Mouse (Mus musculus): ENCODE data around the gene Rpl18. TPM values are rescaled to one million over a fixed set of nuclear protein-coding genes. Genes with fewer than 3 reads are reported as not detected.

Rpl18 gene
- polyA plus RNA-seq, 1 experiment from 2014 or later = 1,034 TPM

GRCm38 (mm10) chr7:45716952-45717917 is 2.0 kb downstream of the Rpl18 start:
- 0 out of 2 replicates have a peak, but pooled peaks have one; percentile 2 for ATAC-seq (ENCODE audit: insufficient number of reproducible peaks, low FRiP score, low TSS enrichment, low read depth)
- H3K4me1 ChIP-seq = peaks cover 66% of the 10 kb centered on the region

DNA sequence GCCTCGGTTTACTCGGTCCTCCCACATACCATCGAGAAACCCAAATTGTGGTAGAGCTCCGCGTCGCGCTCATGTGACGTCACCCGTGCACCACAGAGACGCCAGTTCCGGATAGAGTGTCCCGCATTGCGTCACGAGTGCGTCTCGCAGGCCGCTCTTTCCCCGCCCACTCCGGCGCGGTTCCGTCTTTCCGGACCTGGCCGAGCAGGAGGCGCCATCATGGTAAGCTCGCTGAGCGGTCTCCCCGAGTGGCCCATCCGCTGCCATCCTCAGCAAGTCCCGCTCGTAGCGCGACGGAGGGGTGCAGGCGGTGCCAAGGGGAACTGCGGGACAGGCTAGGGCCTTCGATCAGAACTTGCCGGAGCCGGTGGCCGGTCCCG is 2.7 kb downstream of the Rpl18 start, which contains the start of gene Sphk2:
Gene Sphk2 (minus strand): TSS at position 85 of the 380 bp plus-strand sequence.
- WGBS = under 1% methylated on average over 41 of the region's 41 CpGs
- peaks cover 60% of the 10 kb centered on the region for H3K4me1 ChIP-seq

More at GRCm38 (mm10) chr7:45716952-45717917, 2.0 kb downstream of the Rpl18 start:
- H3K9me3 ChIP-seq = no peaks in the 10 kb centered on the region
- peak overlapping the region; percentile 72 for H3K9ac ChIP-seq
- H3K27me3 ChIP-seq = no peaks in the 10 kb centered on the region
- peak overlapping the region; percentile 95 for H3K27ac ChIP-seq
- WGBS = 8% methylated on average over 31 of the region's 31 CpGs
- peak overlapping the region; percentile 90 for H3K4me2 ChIP-seq
- H3K4me3 ChIP-seq = peak overlapping the region; percentile 73
- peaks cover 50% of the 10 kb centered on the region for H3K36me3 ChIP-seq

GRCm38 (mm10) chr7:45718331-45718730 is 3.1 kb downstream of the Rpl18 start:
- under 1% methylated on average over 20 of the region's 20 CpGs for WGBS
- Histone ChIP-seq H3K4me1 (peaks cover 56% of the 10 kb centered on the region), H3K27me3 (no peaks in the 10 kb centered on the region), H3K36me3 (peaks cover 50% of the 10 kb centered on the region), H3K27ac (peak overlapping the region; percentile 95), H3K9me3 (no peaks in the 10 kb centered on the region), H3K4me3 (peak overlapping the region; percentile 73), H3K4me2 (peak overlapping the region; percentile 67), H3K9ac (peak overlapping the region; percentile 90)
- ATAC-seq (ENCODE audit: insufficient number of reproducible peaks, low FRiP score, low TSS enrichment, low read depth) = no peak

More for the DNA sequence above, 2.7 kb downstream of the Rpl18 start, which contains the start of gene Sphk2:
- Histone ChIP-seq H3K27me3 (no peaks in the 10 kb centered on the region), H3K4me3 (peak within 1 kb of the TSS; percentile 73), H3K9me3 (no peaks in the 10 kb centered on the region), H3K36me3 (peaks cover 50% of the 10 kb centered on the region), H3K4me2 (peak within 1 kb of the TSS; percentile 90), H3K9ac (peak within 1 kb of the TSS; percentile 90), H3K27ac (peak within 1 kb of the TSS; percentile 95)
- ATAC-seq (ENCODE audit: insufficient number of reproducible peaks, low FRiP score, low TSS enrichment, low read depth) = peak; percentile 81

DNA sequence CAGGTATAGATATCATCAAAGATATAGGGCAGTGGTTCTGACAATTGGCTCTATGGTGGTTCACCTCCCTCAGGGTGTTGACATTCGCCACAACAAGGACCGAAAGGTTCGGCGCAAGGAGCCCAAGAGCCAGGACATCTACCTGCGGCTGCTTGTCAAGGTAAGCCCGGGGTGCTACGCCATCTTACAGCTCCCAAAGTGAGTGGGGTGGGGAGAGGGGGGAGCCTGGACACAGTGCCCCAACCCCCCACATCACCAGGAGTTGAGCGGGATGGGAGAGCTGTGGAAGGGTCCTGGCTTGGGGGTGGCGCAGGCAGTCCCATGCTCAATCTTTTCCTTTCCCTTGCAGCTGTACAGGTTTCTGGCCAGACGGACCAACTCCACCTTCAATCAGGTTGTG is 3.9 kb downstream of the Rpl18 start:
- Histone ChIP-seq H3K4me2 (peak overlapping the region; percentile 67), H3K9me3 (no peaks in the 10 kb centered on the region), H3K9ac (peak overlapping the region; percentile 90; the same call in 1 of the 2 replicates), H3K36me3 (peaks cover 54% of the 10 kb centered on the region), H3K4me1 (peaks cover 49% of the 10 kb centered on the region), H3K27ac (0 out of 2 replicates have a peak overlapping the region, but pooled peaks have one; percentile 38), H3K4me3 (peak overlapping the region; percentile 73), H3K27me3 (no peaks in the 10 kb centered on the region)
- WGBS = 74% methylated on average over 10 of the region's 10 CpGs
- no peak for ATAC-seq (ENCODE audit: insufficient number of reproducible peaks, low FRiP score, low TSS enrichment, low read depth)

- peak overlapping the region; percentile 73 for H3K4me3 ChIP-seq
- H3K27me3 ChIP-seq = no peaks in the 10 kb centered on the region
- H3K27ac ChIP-seq = no peak overlapping the region
- peak overlapping the region; percentile 67; the same call in 1 of the 2 replicates for H3K4me2 ChIP-seq
- H3K36me3 ChIP-seq = peaks cover 59% of the 10 kb centered on the region
- H3K9ac ChIP-seq = no peak overlapping the region
- WGBS = 90% methylated on average over 16 of the region's 16 CpGs
- no peak for ATAC-seq (ENCODE audit: insufficient number of reproducible peaks, low FRiP score, low TSS enrichment, low read depth)
- H3K4me1 ChIP-seq = peaks cover 42% of the 10 kb centered on the region
- H3K9me3 ChIP-seq = no peaks in the 10 kb centered on the region
These were observed 4.6 kb downstream of the Rpl18 start for GRCm38 (mm10) chr7:45719738-45720412.

DNA sequence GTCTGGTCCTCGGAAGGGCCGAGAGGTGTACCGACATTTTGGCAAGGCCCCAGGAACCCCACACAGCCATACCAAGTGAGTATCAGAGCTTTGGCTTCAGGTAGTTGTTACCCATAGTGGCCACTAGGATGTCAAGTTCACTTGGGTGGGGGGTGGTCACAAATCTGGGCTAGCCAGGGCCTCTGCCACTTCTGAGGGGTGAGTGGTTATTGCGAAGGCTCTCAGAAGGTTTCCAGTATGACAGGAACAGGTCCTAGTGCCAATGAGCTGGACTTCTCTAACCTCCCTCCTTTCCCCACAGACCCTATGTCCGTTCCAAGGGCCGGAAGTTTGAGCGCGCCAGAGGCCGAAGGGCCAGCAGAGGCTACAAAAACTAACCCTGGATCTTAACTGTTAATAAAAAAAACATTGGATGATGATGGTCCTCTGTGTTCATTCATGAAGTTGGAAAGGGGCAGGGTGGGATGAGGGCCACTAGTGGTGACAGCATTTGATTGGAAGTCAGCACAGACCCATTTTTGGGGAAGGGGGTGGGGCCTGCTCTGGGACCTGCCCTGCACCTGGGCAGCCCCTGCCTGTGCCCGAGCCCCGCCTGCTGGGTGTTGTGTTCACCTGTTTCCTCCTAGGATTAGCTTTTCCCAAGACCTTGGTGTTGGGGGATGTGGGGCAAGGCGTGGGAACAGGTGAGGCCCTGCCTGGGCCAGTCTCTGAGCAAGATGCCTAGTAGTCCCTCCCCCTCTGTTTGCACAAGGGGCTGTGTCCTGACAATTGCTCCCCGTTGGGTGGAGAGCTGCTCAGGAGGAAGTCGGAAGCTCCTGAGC is 5.4 kb downstream of the Rpl18 start, which contains the start of gene Fam83e:
Gene Fam83e (plus strand): TSS at position 800 of the 821 bp plus-strand sequence.
- Histone ChIP-seq H3K27ac (peak within 1 kb of the TSS; percentile 47; the same call in 1 of the 2 replicates), H3K9ac (no peak within 1 kb of the TSS), H3K4me1 (peaks cover 39% of the 10 kb centered on the region), H3K27me3 (no peaks in the 10 kb centered on the region), H3K4me3 (no peak within 1 kb of the TSS), H3K4me2 (no peak within 1 kb of the TSS), H3K9me3 (no peaks in the 10 kb centered on the region), H3K36me3 (peaks cover 67% of the 10 kb centered on the region)
- WGBS = 77% methylated on average over 14 of the region's 14 CpGs
- ATAC-seq (ENCODE audit: insufficient number of reproducible peaks, low FRiP score, low TSS enrichment, low read depth) = no peak

DNA sequence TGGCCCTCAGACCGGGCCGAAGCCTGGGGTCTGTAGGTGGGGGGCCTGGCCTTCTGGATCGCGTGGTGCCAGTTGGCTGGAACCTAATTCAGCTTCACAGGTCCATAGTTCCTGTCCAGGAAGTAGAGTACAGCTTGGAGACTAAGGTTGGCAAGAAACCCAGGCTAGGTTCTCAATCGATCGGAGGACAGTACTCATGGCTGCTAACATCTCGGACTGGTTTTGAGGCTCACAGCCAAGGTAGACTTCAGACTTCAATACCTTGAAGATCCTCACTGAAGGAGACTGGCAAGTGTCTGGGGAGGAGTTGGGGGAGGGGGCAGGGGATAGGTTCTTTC is 5.9 kb downstream of the Rpl18 start:
- Histone ChIP-seq H3K9me3 (no peaks in the 10 kb centered on the region), H3K27me3 (no peaks in the 10 kb centered on the region), H3K36me3 (peaks cover 73% of the 10 kb centered on the region), H3K4me2 (no peak overlapping the region), H3K4me3 (no peak overlapping the region), H3K9ac (no peak overlapping the region), H3K4me1 (peaks cover 33% of the 10 kb centered on the region), H3K27ac (no peak overlapping the region; the same call in 1 of the 2 replicates)
- no peak for ATAC-seq (ENCODE audit: insufficient number of reproducible peaks, low FRiP score, low TSS enrichment, low read depth)
- 85% methylated on average over 7 of the region's 7 CpGs for WGBS

- no peak for ATAC-seq (ENCODE audit: insufficient number of reproducible peaks, low FRiP score, low TSS enrichment, low read depth)
- H3K36me3 ChIP-seq = peaks cover 79% of the 10 kb centered on the region
- no peaks in the 10 kb centered on the region for H3K9me3 ChIP-seq
- H3K4me2 ChIP-seq = no peak overlapping the region
- H3K27ac ChIP-seq = peak overlapping the region; percentile 47; the same call in 1 of the 2 replicates
- peaks cover 27% of the 10 kb centered on the region for H3K4me1 ChIP-seq
- no peaks in the 10 kb centered on the region for H3K27me3 ChIP-seq
- no peak overlapping the region for H3K9ac ChIP-seq
- 56% methylated on average over 13 of the region's 13 CpGs for WGBS
- no peak overlapping the region for H3K4me3 ChIP-seq
These were observed 6.5 kb downstream of the Rpl18 start for GRCm38 (mm10) chr7:45721642-45722347.

GRCm38 (mm10) chr7:45722348-45722713 is 7.1 kb downstream of the Rpl18 start:
- 73% methylated on average over 13 of the region's 13 CpGs for WGBS
- H3K27me3 ChIP-seq = no peaks in the 10 kb centered on the region
- H3K36me3 ChIP-seq = peaks cover 84% of the 10 kb centered on the region
- no peak for ATAC-seq (ENCODE audit: insufficient number of reproducible peaks, low FRiP score, low TSS enrichment, low read depth)
- no peaks in the 10 kb centered on the region for H3K9me3 ChIP-seq
- H3K4me3 ChIP-seq = no peak overlapping the region
- H3K4me2 ChIP-seq = no peak overlapping the region
- peaks cover 23% of the 10 kb centered on the region for H3K4me1 ChIP-seq
- no peak overlapping the region for H3K27ac ChIP-seq
- no peak overlapping the region for H3K9ac ChIP-seq

DNA sequence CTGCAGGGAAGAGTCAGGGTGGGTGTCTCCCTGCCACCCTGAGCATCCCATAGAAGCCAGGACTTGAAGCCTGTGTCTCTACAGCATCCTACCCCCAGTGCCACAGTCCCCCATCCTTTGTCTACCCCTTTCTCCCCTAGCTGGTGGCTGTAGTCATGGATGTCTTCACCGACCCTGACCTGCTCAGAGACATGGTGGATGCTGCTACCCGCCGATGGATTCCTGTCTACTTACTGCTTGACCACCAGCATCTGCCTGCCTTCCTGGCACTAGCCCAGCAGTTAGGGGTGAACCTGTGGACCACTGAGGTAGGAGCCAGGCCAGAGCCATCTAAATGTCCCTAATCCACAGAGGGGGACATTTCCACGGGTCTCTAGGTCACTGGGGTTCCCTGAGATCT is 8.0 kb downstream of the Rpl18 start:
- Histone ChIP-seq H3K9ac (no peak overlapping the region), H3K27me3 (no peaks in the 10 kb centered on the region), H3K4me2 (no peak overlapping the region), H3K27ac (no peak overlapping the region), H3K4me1 (peaks cover 23% of the 10 kb centered on the region), H3K9me3 (no peaks in the 10 kb centered on the region), H3K36me3 (peaks cover 84% of the 10 kb centered on the region), H3K4me3 (no peak overlapping the region)
- ATAC-seq (ENCODE audit: insufficient number of reproducible peaks, low FRiP score, low TSS enrichment, low read depth) = no peak
- 85% methylated on average over 4 of the region's 4 CpGs for WGBS

GRCm38 (mm10) chr7:45723781-45724180 is 8.5 kb downstream of the Rpl18 start:
- no peak overlapping the region for H3K4me3 ChIP-seq
- H3K36me3 ChIP-seq = peaks cover 86% of the 10 kb centered on the region
- H3K9ac ChIP-seq = no peak overlapping the region
- peaks cover 21% of the 10 kb centered on the region for H3K4me1 ChIP-seq
- H3K27ac ChIP-seq = no peak overlapping the region
- no peaks in the 10 kb centered on the region for H3K27me3 ChIP-seq
- 92% methylated on average over 14 of the region's 14 CpGs for WGBS
- no peak overlapping the region for H3K4me2 ChIP-seq
- no peak for ATAC-seq (ENCODE audit: insufficient number of reproducible peaks, low FRiP score, low TSS enrichment, low read depth)
- H3K9me3 ChIP-seq = no peaks in the 10 kb centered on the region
